Mouse (Mus musculus) hindbrain, postnatal 0 days (tissue): ENCODE measurements around the gene Mcl1. TPM values are rescaled to one million over a fixed set of nuclear protein-coding genes. Genes with fewer than 3 reads are reported as not detected.

ENCODE experiments used
- ATAC-seq: fragments of 200-750 bp; cut with Nextera tagmentation; 2 replicates; pipeline ENCODE4 v1.8.0; 2017; ENCODE audit warnings: mild to moderate bottlenecking, moderate TSS enrichment, moderate library complexity
- DNase-seq: peaks from one replicate; pipeline ENCODE4 v3.0.0-alpha.2; 2015; ENCODE audit warnings: low spot score
- H3K27ac ChIP-seq: fragments of 300-500 bp; sonication (generic); 2 replicates; pipeline ENCODE4 v1.5.1; 2014; ENCODE audit warnings: mild to moderate bottlenecking
- H3K27me3 ChIP-seq: fragments of 300-500 bp; sonication (generic); 2 replicates; pipeline ENCODE4 v1.6.1; 2014; ENCODE audit warnings: low read length, mixed read lengths; ENCODE audit not compliant: insufficient read depth
- H3K36me3 ChIP-seq: fragments of 300-500 bp; sonication (generic); 2 replicates; pipeline ENCODE4 v1.6.1; 2014; ENCODE audit warnings: low read length, mixed read lengths; ENCODE audit not compliant: insufficient read depth
- H3K4me1 ChIP-seq: fragments of 300-500 bp; sonication (generic); 2 replicates; pipeline ENCODE4 v1.6.1; 2014; ENCODE audit warnings: antibody characterized with exemption, low read length, mixed read lengths; ENCODE audit not compliant: insufficient read depth
- H3K4me2 ChIP-seq: fragments of 300-500 bp; sonication (generic); 2 replicates; pipeline ENCODE4 v1.6.1; 2014; ENCODE audit warnings: low read depth, mild to moderate bottlenecking, low read length, moderate library complexity, mixed read lengths
- H3K4me3 ChIP-seq: fragments of 300-500 bp; sonication (generic); 2 replicates; pipeline ENCODE4 v1.5.1; 2014; ENCODE audit warnings: low read length
- H3K9ac ChIP-seq: fragments of 300-500 bp; sonication (generic); replicated peaks from 2 replicates; pipeline ENCODE4 v1.6.1; 2014; ENCODE audit warnings: mild to moderate bottlenecking, low read length, moderate library complexity, mixed read lengths
- H3K9me3 ChIP-seq: fragments of 300-500 bp; sonication (generic); 2 replicates; pipeline ENCODE4 v1.6.1; 2016; ENCODE audit warnings: low read length, mixed read lengths
- CTCF ChIP-seq: IDR thresholded peaks from 2 replicates; pipeline ENCODE4 v1.5.1; 2016; ENCODE audit warnings: antibody characterized with exemption, control low read depth, low read depth
- WGBS: fragments of 180-500 bp; shearing (Covaris S2); extraction: QIAGEN DNeasy Blood & Tissue Kit; methylation state at CpG from one replicate; pipeline ENCODE4 v1.1.7; 2014; 5-methylcytosine and 5-hydroxymethylcytosine counted together
- polyA plus RNA-seq: library from polyadenylated mRNA; unstranded; fragments of >200 nt; fragmentation: Nextera tagmentation; extraction: Ambion mirVana; gene quantifications from 2 replicates; pipeline ENCODE4 v1.2.1, GENCODE M21; 2015
- total RNA-seq: library from RNA; depleted of rRNA; stranded (reverse); fragments of >200 nt; gene quantifications from 2 replicates; pipeline ENCODE4 v1.2.3, GENCODE M21; 2014

Gene Mcl1
- total and polyA plus RNA-seq, 2 experiments from 2014 or later = 41.5 to 110 TPM

GRCm38 (mm10) chr3:95655437-95655836 lies 3.2 kb upstream of the Mcl1 start:
- DNase-seq (no peak), ATAC-seq (no peak)
- WGBS = 85% methylated on average over 5 of the region's 5 CpGs
- H3K4me2 ChIP-seq = no peak overlapping the region
- TF ChIP-seq CTCF = no peak
- no peaks in the 10 kb centered on the region for H3K27me3 ChIP-seq
- no peaks in the 10 kb centered on the region for H3K9me3 ChIP-seq
- no peaks in the 10 kb centered on the region for H3K4me1 ChIP-seq
- no peaks in the 10 kb centered on the region for H3K36me3 ChIP-seq
- H3K27ac ChIP-seq = no peak overlapping the region
- no peak overlapping the region for H3K9ac ChIP-seq
- no peak overlapping the region for H3K4me3 ChIP-seq

- Histone ChIP-seq H3K27ac (no peak overlapping the region), H3K36me3 (no peaks in the 10 kb centered on the region; the same call in 1 of the 2 replicates)
- no peak for TF ChIP-seq CTCF
Measured at GRCm38 (mm10) chr3:95657108-95657507, 1.5 kb upstream of the Mcl1 start.

GRCm38 (mm10) chr3:95657711-95658110 lies 877 bp upstream of the Mcl1 start:
- no peak for TF ChIP-seq CTCF

More at GRCm38 (mm10) chr3:95657108-95657507, 1.5 kb upstream of the Mcl1 start:
- 89% methylated on average over 3 of the region's 3 CpGs for WGBS
- Histone ChIP-seq H3K9me3 (no peaks in the 10 kb centered on the region), H3K4me1 (0 out of 2 replicates have a peak, but pooled peaks cover 10% of the 10 kb centered on the region), H3K4me3 (no peak overlapping the region), H3K27me3 (no peaks in the 10 kb centered on the region), H3K9ac (no peak overlapping the region), H3K4me2 (no peak overlapping the region)
- ATAC-seq = no peak
- DNase-seq = no peak

GRCm38 (mm10) chr3:95658868-95659712 lies 502 bp downstream of the Mcl1 start:
- peak overlapping the region; percentile 99 for H3K27ac ChIP-seq
- H3K4me1 ChIP-seq = peaks cover 17% of the 10 kb centered on the region; the same call in 1 of the 2 replicates
- H3K4me2 ChIP-seq = peak overlapping the region; percentile 97
- DNase-seq (peak; percentile 83), ATAC-seq (peak; percentile 78)
- under 1% methylated on average over 106 of the region's 113 CpGs for WGBS
- no peaks in the 10 kb centered on the region for H3K9me3 ChIP-seq
- TF ChIP-seq CTCF = no peak
- no peaks in the 10 kb centered on the region for H3K27me3 ChIP-seq
- peak overlapping the region; percentile 79 for H3K4me3 ChIP-seq
- peak overlapping the region; percentile 99 for H3K9ac ChIP-seq
- no peaks in the 10 kb centered on the region; the same call in 1 of the 2 replicates for H3K36me3 ChIP-seq

More at GRCm38 (mm10) chr3:95657711-95658110, 877 bp upstream of the Mcl1 start:
- peak overlapping the region; percentile 97 for H3K4me2 ChIP-seq
- 85% methylated on average over 3 of the region's 3 CpGs for WGBS
- DNase-seq (no peak), ATAC-seq (no peak)
- H3K4me1 ChIP-seq = peaks cover 16% of the 10 kb centered on the region; the same call in 1 of the 2 replicates
- H3K4me3 ChIP-seq = 0 out of 2 replicates have a peak overlapping the region, but pooled peaks have one; percentile 79
- no peak overlapping the region; the same call in 1 of the 2 replicates for H3K9ac ChIP-seq
- no peaks in the 10 kb centered on the region for H3K9me3 ChIP-seq
- peak overlapping the region; percentile 99; the same call in 1 of the 2 replicates for H3K27ac ChIP-seq
- H3K36me3 ChIP-seq = no peaks in the 10 kb centered on the region; the same call in 1 of the 2 replicates
- no peaks in the 10 kb centered on the region for H3K27me3 ChIP-seq

- H3K9me3 ChIP-seq = no peaks in the 10 kb centered on the region
- WGBS = 1% methylated on average over 8 of the region's 8 CpGs
Measured at GRCm38 (mm10) chr3:95659948-95660347, 1.4 kb downstream of the Mcl1 start.

GRCm38 (mm10) chr3:95660788-95661478 lies 2.3 kb downstream of the Mcl1 start:
- H3K4me1 ChIP-seq = peaks cover 17% of the 10 kb centered on the region; the same call in 1 of the 2 replicates
- WGBS = 47% methylated on average over 2 of the region's 2 CpGs

More at GRCm38 (mm10) chr3:95659948-95660347, 1.4 kb downstream of the Mcl1 start:
- Histone ChIP-seq H3K4me3 (peak overlapping the region; percentile 79), H3K27ac (peak overlapping the region; percentile 99), H3K4me2 (peak overlapping the region; percentile 97), H3K4me1 (peaks cover 17% of the 10 kb centered on the region; the same call in 1 of the 2 replicates), H3K27me3 (no peaks in the 10 kb centered on the region), H3K9ac (peak overlapping the region; percentile 99), H3K36me3 (no peaks in the 10 kb centered on the region; the same call in 1 of the 2 replicates)
- no peak for TF ChIP-seq CTCF
- ATAC-seq (no peak), DNase-seq (no peak)

More at GRCm38 (mm10) chr3:95660788-95661478, 2.3 kb downstream of the Mcl1 start:
- H3K9me3 ChIP-seq = no peaks in the 10 kb centered on the region
- peak overlapping the region; percentile 99; the same call in 1 of the 2 replicates for H3K9ac ChIP-seq
- DNase-seq = no peak
- no peaks in the 10 kb centered on the region for H3K27me3 ChIP-seq
- H3K4me2 ChIP-seq = peak overlapping the region; percentile 97
- ATAC-seq = no peak
- no peak for TF ChIP-seq CTCF
- H3K27ac ChIP-seq = 0 out of 2 replicates have a peak overlapping the region, but pooled peaks have one; percentile 99
- no peaks in the 10 kb centered on the region; the same call in 1 of the 2 replicates for H3K36me3 ChIP-seq
- H3K4me3 ChIP-seq = peak overlapping the region; percentile 79
